Mouse (Mus musculus) lung, postnatal 14 days (tissue): ENCODE measurements at regions not wholly inside any gene's neighbourhood (a gene's known extent, or its start where the extent isn't known, plus 50 kb on each side); places are given as distances from the start of the nearest gene placed in this dataset.

ENCODE experiments used
- DNase-seq: peaks from one replicate; pipeline ENCODE4 v3.0.0; 2021

DNA sequence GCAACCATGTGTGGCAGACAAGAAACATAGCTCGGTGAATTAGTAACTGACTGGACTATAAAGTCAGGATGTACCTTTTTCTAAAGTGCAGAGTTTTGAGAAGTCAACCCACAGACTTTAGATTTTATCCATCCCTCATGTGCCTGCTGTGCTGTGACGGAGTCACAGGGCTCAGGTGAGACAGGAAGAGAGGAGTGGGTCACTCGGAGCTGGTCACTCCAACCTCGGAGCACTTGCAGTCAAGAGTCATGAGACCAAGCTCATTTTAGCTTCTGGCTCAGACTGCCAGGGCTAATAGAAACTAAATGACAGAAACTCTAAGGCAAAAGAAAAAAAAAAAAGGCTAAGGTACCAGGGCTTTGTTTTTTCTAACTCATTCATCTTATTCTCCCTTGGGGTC lies 90.3 kb upstream of the Gm47985 start:
- DNase-seq: no peak

DNA sequence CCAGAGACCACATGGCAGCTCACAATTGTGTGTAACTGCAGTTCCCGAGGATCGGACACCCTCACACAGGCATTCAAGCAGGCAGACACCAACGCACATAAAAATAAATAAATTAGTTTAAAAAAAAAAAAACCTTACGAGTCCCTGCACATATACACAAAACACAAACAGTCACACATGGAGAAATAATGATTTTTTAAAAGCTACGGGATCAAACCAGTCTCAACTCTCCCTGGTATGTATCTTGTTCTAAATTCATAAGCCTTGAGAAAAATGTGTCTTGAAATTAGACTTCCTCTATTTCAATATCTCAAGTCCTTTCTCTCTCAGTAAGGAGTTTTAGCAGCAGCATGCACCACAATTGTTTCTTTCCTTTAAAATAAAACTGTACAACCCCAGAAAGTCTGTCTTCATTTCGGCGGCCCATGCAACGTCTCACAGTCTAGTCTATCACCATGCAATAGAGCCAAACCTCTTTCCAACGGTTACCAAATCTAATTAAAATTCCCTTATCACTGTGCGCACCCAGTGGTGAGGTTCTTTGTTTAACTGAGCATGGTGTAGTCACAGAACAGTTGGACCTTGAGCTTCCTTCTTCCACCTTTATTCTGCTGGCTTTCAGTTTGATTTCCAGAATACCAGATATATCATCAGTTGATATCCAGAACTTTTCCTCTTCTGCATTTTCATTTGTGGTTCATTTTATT lies 86.8 kb upstream of the Gm47985 start:
- no peak for DNase-seq

- DNase-seq: no peak
Measured at GRCm38 (mm10) chr1:151096079-151096478, 86.3 kb upstream of the Gm47985 start.

DNA sequence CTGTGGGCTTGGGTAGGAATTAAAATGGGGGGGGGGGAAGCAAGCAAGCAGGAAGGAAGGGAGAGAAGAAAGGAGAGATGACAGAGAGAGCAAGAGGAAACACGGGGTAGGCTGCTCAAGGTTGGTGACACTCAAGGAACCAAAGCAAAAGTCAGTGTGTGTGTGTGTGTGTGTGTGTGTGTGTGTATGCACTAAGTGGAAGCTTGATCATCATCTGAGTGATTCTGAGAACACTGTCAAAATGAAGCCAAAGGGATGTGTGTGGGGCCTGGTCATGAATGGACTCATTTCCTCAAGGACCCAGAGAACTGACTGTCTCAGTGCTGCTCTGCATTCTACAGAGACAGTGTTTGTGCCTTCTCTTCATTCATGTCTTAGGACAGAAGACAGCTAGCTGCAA lies 84.8 kb upstream of the Gm47985 start:
- no peak for DNase-seq

- no peak for DNase-seq
Measured at GRCm38 (mm10) chr1:151098763-151099162, 83.6 kb upstream of the Gm47985 start.

DNA sequence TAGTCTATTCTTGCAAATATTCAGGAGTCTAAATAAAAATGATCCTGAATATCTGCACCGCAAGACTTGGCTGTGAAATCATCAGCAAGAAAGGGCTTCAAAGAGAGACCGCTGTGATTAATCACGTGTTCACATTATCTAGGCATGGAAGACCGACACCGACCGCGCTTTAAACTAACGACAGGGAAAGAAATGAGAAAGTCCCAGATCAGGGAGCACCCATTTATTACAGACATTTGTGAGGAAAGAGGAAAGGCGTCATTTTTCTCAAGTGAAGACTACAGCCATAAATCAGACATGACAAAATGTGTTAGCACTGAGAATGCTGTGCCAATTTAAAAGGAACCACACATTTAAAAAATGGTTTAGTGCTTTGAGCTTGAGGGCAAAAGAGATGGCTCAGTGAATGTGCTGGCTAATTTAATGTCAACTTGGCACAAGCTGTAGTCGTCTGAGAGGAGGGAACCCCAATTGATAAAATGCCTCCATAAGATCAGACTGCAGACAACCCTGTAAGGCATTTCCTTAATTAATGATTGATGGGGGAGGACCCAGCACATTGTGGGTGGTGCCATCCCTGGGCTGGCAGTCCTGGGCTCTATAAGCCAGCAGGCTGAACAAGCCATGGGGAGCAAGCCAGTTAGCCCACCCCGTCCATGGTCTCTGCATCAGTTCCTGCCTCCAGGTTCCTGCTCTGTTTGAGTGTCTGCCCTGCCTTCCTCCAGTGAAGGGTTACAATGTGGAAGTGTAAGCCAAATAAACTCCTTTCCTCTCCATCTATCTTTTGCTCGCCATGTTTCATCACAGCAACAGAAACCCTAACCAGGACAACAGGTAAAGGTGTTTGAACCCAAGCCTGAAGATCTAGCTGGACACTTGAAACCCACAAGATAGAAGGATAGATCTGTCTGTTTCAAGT lies 81.5 kb upstream of the Gm47985 start:
- DNase-seq: no peak

- no peak for DNase-seq
Measured at GRCm38 (mm10) chr1:151101516-151101915, 80.8 kb upstream of the Gm47985 start.

GRCm38 (mm10) chr1:151102061-151102460 lies 80.3 kb upstream of the Gm47985 start:
- DNase-seq: no peak

GRCm38 (mm10) chr1:151102646-151103391 lies 79.5 kb upstream of the Gm47985 start:
- no peak for DNase-seq

DNA sequence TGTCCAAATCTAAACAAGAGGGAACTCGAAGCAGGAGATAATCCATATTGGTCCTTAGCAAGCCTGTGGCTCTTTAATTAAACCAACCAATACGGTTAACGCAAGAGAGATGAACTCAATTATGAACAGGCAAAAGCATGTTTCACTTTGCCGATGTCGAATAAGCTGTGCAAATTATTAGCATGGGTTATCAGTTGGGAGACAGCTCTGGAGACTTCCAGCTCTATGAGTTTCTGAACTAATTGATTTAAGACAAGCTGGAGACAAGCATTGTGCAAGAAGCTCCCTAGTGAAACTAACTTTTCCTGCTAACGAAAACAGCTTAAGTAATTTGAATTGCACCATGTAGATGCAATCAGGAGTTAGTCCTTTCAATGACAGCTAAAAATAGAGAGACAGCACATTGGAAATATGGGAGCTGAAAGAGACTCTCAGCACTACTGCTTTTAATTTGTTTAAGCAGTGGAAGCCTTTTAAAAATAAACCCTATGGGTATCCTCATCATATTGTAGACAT lies 78.8 kb upstream of the Gm47985 start:
- no peak for DNase-seq

- DNase-seq: no peak
Measured at GRCm38 (mm10) chr1:151104346-151104745, 78.0 kb upstream of the Gm47985 start.

GRCm38 (mm10) chr1:151104806-151105205 lies 77.5 kb upstream of the Gm47985 start:
- no peak for DNase-seq

GRCm38 (mm10) chr1:151105251-151105650 lies 77.1 kb upstream of the Gm47985 start:
- DNase-seq: no peak

- no peak for DNase-seq
Measured at GRCm38 (mm10) chr1:151107401-151107800, 74.9 kb upstream of the Gm47985 start.

DNA sequence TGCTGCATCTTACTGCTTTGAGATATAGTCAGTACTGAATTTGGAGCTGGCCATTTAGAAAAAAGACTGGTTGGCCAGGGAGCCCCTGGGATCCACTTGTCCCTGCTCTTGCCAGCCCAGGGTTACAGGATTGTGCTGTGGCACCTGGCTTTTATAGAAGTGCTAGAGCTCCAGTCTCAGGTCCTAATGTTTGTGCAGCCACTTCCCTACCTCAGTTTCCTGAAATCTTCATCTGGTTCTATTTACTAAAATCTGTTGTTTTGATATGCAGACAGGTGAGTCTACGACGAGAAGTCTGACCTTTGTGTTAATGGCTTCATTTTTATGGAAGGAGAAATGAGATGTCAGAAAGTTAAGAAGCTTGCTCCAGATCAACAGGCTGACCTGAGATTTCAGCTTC lies 73.0 kb upstream of the Gm47985 start:
- no peak for DNase-seq

- DNase-seq: no peak
Measured at GRCm38 (mm10) chr1:151110412-151110811, 71.9 kb upstream of the Gm47985 start.

GRCm38 (mm10) chr1:151111683-151112082 lies 70.7 kb upstream of the Gm47985 start:
- DNase-seq: no peak

DNA sequence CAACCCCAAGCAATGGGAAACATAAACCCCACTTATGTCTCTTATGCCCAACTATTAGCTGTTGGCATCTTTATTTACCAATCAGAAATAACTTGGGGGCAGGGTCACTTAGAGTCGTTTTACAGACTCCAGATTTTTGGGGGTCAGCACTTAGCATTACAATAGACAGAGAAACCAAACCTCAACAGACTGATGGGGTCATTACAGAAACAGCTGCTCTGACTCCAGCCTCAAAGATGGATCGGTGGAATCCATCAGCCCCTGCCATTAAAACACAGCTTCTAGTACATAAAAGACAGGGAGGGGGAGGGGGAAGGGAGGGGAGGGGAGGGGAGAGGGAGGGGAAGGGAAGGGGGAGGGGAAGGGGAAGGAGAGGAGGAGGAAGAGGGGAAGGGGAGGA lies 69.9 kb upstream of the Gm47985 start:
- DNase-seq: no peak

DNA sequence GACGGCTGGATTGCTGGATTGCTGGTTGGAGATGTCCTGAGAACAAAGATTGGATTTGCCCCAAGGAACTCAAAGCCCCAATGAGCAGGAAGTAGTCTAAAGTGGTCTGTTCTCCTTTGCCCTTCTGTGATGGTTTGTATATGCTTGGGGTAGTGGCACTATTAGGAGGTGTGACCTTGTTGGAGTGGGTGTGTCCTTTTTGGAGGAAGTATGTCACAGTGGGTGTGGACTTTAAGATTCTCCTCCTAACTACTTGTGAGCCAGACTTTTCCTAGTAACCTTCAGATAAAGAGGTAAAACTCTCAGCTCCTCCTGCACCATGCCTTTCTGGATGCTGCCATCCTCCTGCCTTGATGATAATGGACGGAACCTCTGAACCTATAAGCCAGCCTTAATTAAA lies 69.1 kb upstream of the Gm47985 start:
- DNase-seq: no peak

GRCm38 (mm10) chr1:151118530-151118929 lies 63.8 kb upstream of the Gm47985 start:
- no peak for DNase-seq

- no peak for DNase-seq
Measured at GRCm38 (mm10) chr1:151118982-151119381, 63.4 kb upstream of the Gm47985 start.

GRCm38 (mm10) chr1:151119566-151119965 lies 62.8 kb upstream of the Gm47985 start:
- DNase-seq: no peak

DNA sequence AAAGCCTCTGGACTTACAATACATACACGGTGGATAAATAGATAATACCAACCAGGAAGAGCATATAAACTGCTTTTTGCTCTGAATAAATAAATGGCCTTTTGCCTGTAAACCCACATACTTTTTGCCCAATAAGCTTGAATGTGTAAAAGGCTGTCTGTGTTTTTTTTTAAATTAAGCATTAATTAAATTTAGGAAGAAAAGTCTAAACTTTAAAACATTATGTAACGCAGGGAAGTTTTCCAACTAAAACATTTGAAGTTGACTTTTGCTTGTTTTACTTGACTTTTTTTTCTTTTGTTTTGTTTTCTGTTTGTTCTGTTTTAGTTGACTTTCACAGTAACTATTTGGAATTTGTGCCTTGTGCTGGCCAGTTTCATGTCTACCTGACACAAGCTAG lies 60.7 kb upstream of the Gm47985 start:
- no peak for DNase-seq
